Mouse (Mus musculus): ENCODE results near the gene Kcnk18. TPM values are rescaled to one million over a fixed set of nuclear protein-coding genes. Genes with fewer than 3 reads are reported as not detected.

The Kcnk18 gene
- total RNA-seq, 1 experiment from 2014 or later, result not detected

- no peak for ATAC-seq (replicated peaks; ENCODE audit: insufficient number of reproducible peaks, low FRiP score, low TSS enrichment, poor library complexity, severe bottlenecking)
Observed at GRCm38 (mm10) chr19:59264838-59265532, 46.0 kb downstream of the Kcnk18 start.

- ATAC-seq (replicated peaks; ENCODE audit: insufficient number of reproducible peaks, low FRiP score, low TSS enrichment, poor library complexity, severe bottlenecking), result no peak
Observed at GRCm38 (mm10) chr19:59265907-59266306, 46.9 kb downstream of the Kcnk18 start.

GRCm38 (mm10) chr19:59267417-59267963, 48.5 kb downstream of the Kcnk18 start:
- no peak for ATAC-seq (replicated peaks; ENCODE audit: insufficient number of reproducible peaks, low FRiP score, low TSS enrichment, poor library complexity, severe bottlenecking)

- no peak for ATAC-seq (replicated peaks; ENCODE audit: insufficient number of reproducible peaks, low FRiP score, low TSS enrichment, poor library complexity, severe bottlenecking)
Observed at GRCm38 (mm10) chr19:59273190-59273589, 54.2 kb downstream of the Kcnk18 start.

GRCm38 (mm10) chr19:59276354-59276753, 57.3 kb downstream of the Kcnk18 start:
- no peak for ATAC-seq (replicated peaks; ENCODE audit: insufficient number of reproducible peaks, low FRiP score, low TSS enrichment, poor library complexity, severe bottlenecking)

DNA sequence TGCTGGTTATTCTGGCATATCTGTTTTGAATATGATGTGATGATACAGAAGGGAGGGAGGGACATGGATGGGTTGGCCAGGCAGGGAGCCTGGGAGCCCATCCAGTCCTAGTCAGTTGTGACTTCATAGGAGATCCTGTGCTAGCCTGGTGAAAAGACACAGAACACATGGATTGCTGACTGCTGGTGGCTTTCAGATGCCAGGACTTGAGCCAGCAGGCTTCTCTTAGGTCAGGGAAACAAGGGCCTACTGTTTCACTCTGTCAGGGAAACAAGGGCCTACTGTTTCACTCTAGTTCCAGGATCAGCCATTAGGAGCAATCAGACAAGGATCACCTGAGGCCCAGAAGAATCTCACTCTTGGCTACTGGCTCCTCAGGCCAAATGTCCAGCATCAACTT, 61.8 kb downstream of the Kcnk18 start:
- ATAC-seq (replicated peaks; ENCODE audit: insufficient number of reproducible peaks, low FRiP score, low TSS enrichment, poor library complexity, severe bottlenecking), result no peak

DNA sequence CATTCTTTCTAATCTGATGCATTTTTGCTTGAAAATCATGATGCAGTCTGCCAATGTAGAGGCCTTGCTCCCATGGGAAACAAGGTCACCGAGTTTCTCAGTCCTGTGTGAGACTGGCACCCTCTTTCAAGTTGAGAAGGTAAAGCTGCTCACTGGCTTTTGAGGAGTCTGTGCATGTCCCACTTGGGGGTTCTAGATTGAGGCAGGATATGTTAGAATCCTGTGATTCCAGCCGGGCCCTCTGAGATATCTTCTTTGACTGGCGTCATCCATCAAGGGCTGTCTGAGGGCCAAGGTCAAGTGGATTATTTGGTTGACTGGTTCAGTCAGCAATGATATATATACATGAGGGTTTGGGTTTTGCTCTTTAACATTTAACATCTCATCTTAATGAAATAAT, 63.0 kb downstream of the Kcnk18 start:
- ATAC-seq (replicated peaks; ENCODE audit: insufficient number of reproducible peaks, low FRiP score, low TSS enrichment, poor library complexity, severe bottlenecking), result no peak

Other genes with a start within 250 kb of the Kcnk18 start
- 4.2 to 9.3 TPM (median 6.3 TPM) in 3 replicates for gene Shtn1, start 143.1 kb upstream of the Kcnk18 start, total RNA-seq (2017)
- not detected in 3 replicates for gene Vax1, start 49.2 kb upstream of the Kcnk18 start, total RNA-seq (2017)
- 5.2 to 7.2 TPM (median 6.7 TPM) in 3 replicates for gene Slc18a2, start 41.7 kb downstream of the Kcnk18 start, total RNA-seq (2017)
- gene Rps12-ps3, start 103.1 kb downstream of the Kcnk18 start, total RNA-seq (2017), result 191 to 497 TPM (median 426 TPM) in 3 replicates
- 54.7 to 72.0 TPM (median 56.5 TPM) in 3 replicates for gene Pdzd8, start 126.6 kb downstream of the Kcnk18 start, total RNA-seq (2017)
- not detected in 3 replicates for gene Emx2, start 239.2 kb downstream of the Kcnk18 start, total RNA-seq (2017)

All from monocyte, adult 5-6 weeks (primary cell).